Mouse (Mus musculus): Measurements from ENCODE around the gene Rnf111. TPM values are rescaled to one million over a fixed set of nuclear protein-coding genes. Genes with fewer than 3 reads are reported as not detected.

Gene Rnf111
- polyA plus RNA-seq, 1 experiment from 2014 or later, result 27.3 TPM

- TF ChIP-seq CTCF (IDR thresholded peaks at IDR 0.05), result no peak
- DNase-seq (ENCODE audit: low read depth, low spot score), result no peak
- ChIA-PET POLR2A (no interaction called here), CTCF (no interaction called here)
- in situ Hi-C loops (cut with MboI; ENCODE audit: low pct_unique_long_range_greater_than_20kb), result no loop called here
- ATAC-seq, result no peak
- H3K27me3 ChIP-seq, result no peaks in the 10 kb centered on the region
Observed at GRCm38 (mm10) chr9:70384494-70384893, 119.0 kb downstream of the Rnf111 start.

- CTCF ChIA-PET, result no interaction called here
- no peak for TF ChIP-seq CTCF (IDR thresholded peaks at IDR 0.05)
- ATAC-seq, result no peak
- in situ Hi-C loops (cut with MboI; ENCODE audit: low pct_unique_long_range_greater_than_20kb), result no loop called here
- POLR2A ChIA-PET, result no interaction called here
- DNase-seq (ENCODE audit: low read depth, low spot score), result no peak
- no peaks in the 10 kb centered on the region for H3K27me3 ChIP-seq
Observed at GRCm38 (mm10) chr9:70383750-70384149, 119.8 kb downstream of the Rnf111 start.

GRCm38 (mm10) chr9:70382091-70382490 lies 121.4 kb downstream of the Rnf111 start:
- H3K27me3 ChIP-seq, result no peaks in the 10 kb centered on the region
- ATAC-seq (no peak), DNase-seq (ENCODE audit: low read depth, low spot score) (no peak)
- in situ Hi-C loops (cut with MboI; ENCODE audit: low pct_unique_long_range_greater_than_20kb), result no loop called here
- POLR2A ChIA-PET, result no interaction called here
- no peak for TF ChIP-seq CTCF (IDR thresholded peaks at IDR 0.05)
- CTCF ChIA-PET, result no interaction called here

- CTCF ChIA-PET, result no interaction called here
Observed at GRCm38 (mm10) chr9:70379502-70380467, 123.7 kb downstream of the Rnf111 start.

More at GRCm38 (mm10) chr9:70379502-70380467, 123.7 kb downstream of the Rnf111 start:
- no peak for TF ChIP-seq CTCF (IDR thresholded peaks at IDR 0.05)
- POLR2A ChIA-PET, result no interaction called here
- ATAC-seq, result no peak
- no peaks in the 10 kb centered on the region for H3K27me3 ChIP-seq
- no peak for DNase-seq (ENCODE audit: low read depth, low spot score)
- in situ Hi-C loops (cut with MboI; ENCODE audit: low pct_unique_long_range_greater_than_20kb), result no loop called here

Other genes with a start within 250 kb of the Rnf111 start
- 69.4 TPM for gene Ccnb2, start 82.2 kb downstream of the Rnf111 start, polyA plus RNA-seq (2021)
- gene Sltm, start 39.0 kb upstream of the Rnf111 start, polyA plus RNA-seq (2021), result 54.6 TPM
- gene Gm10642, start 152.5 kb upstream of the Rnf111 start, polyA plus RNA-seq (2021), result 0.54 TPM
- gene Mindy2, start 153.4 kb upstream of the Rnf111 start, polyA plus RNA-seq (2021), result 17.1 TPM
- 108 TPM for gene Adam10, start 175.3 kb upstream of the Rnf111 start, polyA plus RNA-seq (2021)

All from Patski (cell line).